Mouse (Mus musculus) heart, adult 8-10 months (tissue): Measurements from ENCODE around the gene Trim14. TPM values are rescaled to one million over a fixed set of nuclear protein-coding genes. Genes with fewer than 3 reads are reported as not detected.
A peak's percentile ranks its signal among the peaks of the same experiment; 100 is the strongest.
"Not testable (repeated sequence)": the region's sequence is repeated elsewhere in the genome, so short reads cannot be mapped to it uniquely, and the experiment has no call there.

Experiments used
- DNase-seq: peaks from one replicate; pipeline ENCODE4 v3.0.0; 2022; ENCODE audit warnings: low spot score
- total RNA-seq, 4 experiments: library from RNA; stranded (reverse); gene quantifications; 2 replicates each; pipeline ENCODE4 v1.2.4; 2022

The Trim14 gene
- 1 to 10 TPM; 1.6 to 2.5 (median 2.1) TPM for total RNA-seq

- peak; percentile 10 for DNase-seq
Measured at GRCm38 (mm10) chr4:46535840-46536361, at the start of gene Trim14. Gene Trim14, minus strand, starts transcription at chr4:46536141.

GRCm38 (mm10) chr4:46585041-46585810, 49.3 kb upstream of the Trim14 start:
- DNase-seq, result no peak

GRCm38 (mm10) chr4:46584536-46584935, 48.6 kb upstream of the Trim14 start:
- not testable (repeated sequence) for DNase-seq

- not testable (repeated sequence) for DNase-seq
Measured at GRCm38 (mm10) chr4:46584084-46584483, 48.1 kb upstream of the Trim14 start.

- DNase-seq, result not testable (repeated sequence)
Measured at GRCm38 (mm10) chr4:46582024-46582423, 46.1 kb upstream of the Trim14 start.

GRCm38 (mm10) chr4:46581577-46581976, 45.6 kb upstream of the Trim14 start:
- not testable (repeated sequence) for DNase-seq

GRCm38 (mm10) chr4:46580799-46581243, 44.9 kb upstream of the Trim14 start:
- not testable (repeated sequence) for DNase-seq

- DNase-seq, result not testable (repeated sequence)
Measured at GRCm38 (mm10) chr4:46578796-46579346, 42.9 kb upstream of the Trim14 start.

- DNase-seq, result no peak
Measured at GRCm38 (mm10) chr4:46578228-46578627, 42.3 kb upstream of the Trim14 start.

- DNase-seq, result not testable (repeated sequence)
Measured at GRCm38 (mm10) chr4:46575509-46576284, 39.8 kb upstream of the Trim14 start.

GRCm38 (mm10) chr4:46574841-46575240, 38.9 kb upstream of the Trim14 start:
- DNase-seq, result no peak

- DNase-seq, result no peak
Measured at GRCm38 (mm10) chr4:46574024-46574753, 38.2 kb upstream of the Trim14 start.

- no peak for DNase-seq
Measured at GRCm38 (mm10) chr4:46572616-46573015, 36.7 kb upstream of the Trim14 start.

GRCm38 (mm10) chr4:46571744-46572143, 35.8 kb upstream of the Trim14 start:
- DNase-seq, result no peak

- DNase-seq, result no peak
Measured at GRCm38 (mm10) chr4:46569671-46570070, 33.7 kb upstream of the Trim14 start.

GRCm38 (mm10) chr4:46568169-46568568, 32.2 kb upstream of the Trim14 start:
- DNase-seq, result no peak

GRCm38 (mm10) chr4:46566931-46567671, 31.2 kb upstream of the Trim14 start:
- no peak for DNase-seq

GRCm38 (mm10) chr4:46565393-46565955, 29.5 kb upstream of the Trim14 start:
- DNase-seq, result no peak

GRCm38 (mm10) chr4:46564247-46564646, 28.3 kb upstream of the Trim14 start:
- no peak for DNase-seq

GRCm38 (mm10) chr4:46563847-46564246, 27.9 kb upstream of the Trim14 start:
- peak; percentile 21 for DNase-seq
